Mouse (Mus musculus) gastrocnemius, adult 18-20 months (tissue): ENCODE measurements around the gene Tacc2. TPM values are rescaled to one million over a fixed set of nuclear protein-coding genes. Genes with fewer than 3 reads are reported as not detected.
"Not testable (repeated sequence)": the region's sequence is repeated elsewhere in the genome, so short reads cannot be mapped to it uniquely, and the experiment has no call there.

Source experiments
- DNase-seq: peaks from one replicate; pipeline ENCODE4 v3.0.0; 2021; ENCODE audit warnings: low spot score
- total RNA-seq, 2 experiments: library from RNA; stranded (reverse); gene quantifications; 2 replicates each; pipeline ENCODE4 v1.2.3; 2021

Tacc2 gene
- total RNA-seq, 2 experiments from 2014 or later, result 414 to 460 TPM

DNA sequence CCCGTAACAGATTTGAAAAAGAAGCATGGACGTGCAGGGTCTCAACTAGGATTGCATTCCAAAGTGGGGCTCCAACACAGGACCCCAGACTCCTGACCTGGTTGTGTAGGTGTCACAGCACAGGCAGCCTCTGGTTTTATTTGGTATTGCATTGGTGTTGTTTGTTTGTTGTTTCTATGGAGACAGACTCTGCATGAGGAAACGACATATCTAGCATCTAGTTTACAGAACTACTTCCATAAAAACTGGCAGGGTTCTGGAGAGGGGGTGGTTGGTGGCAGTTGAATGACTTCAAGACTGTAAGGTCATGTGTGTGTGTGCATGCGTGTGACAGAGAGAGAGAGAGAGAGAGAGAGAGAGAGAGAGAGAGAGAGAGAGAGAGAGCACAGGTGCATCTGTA, 70.8 kb downstream of the Tacc2 start:
- no peak for DNase-seq

- DNase-seq, result peak; percentile 67
Measured at GRCm38 (mm10) chr7:130649257-130649656, 72.0 kb downstream of the Tacc2 start.

DNA sequence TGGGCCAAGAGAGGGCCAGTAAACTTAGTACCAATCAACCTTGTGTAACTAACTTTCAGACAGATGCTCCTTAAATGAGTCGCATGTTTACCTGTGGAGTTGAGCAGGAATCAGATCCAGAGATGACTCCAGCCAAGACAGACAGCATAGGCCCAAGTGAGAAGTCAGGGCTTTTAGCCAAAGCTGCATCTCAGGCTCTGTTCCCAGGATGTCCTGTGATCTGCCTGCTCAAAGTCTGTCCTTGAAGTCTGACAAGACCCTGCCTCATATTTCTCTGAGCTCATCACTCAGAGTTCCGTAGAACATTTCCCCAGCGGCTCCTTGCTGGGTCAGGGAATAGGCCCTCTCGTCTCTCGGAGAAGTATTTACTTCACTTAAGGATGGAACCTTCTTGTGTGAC, 73.4 kb downstream of the Tacc2 start:
- DNase-seq, result peak; percentile 71

GRCm38 (mm10) chr7:130653036-130653555, 75.9 kb downstream of the Tacc2 start:
- no peak for DNase-seq

DNA sequence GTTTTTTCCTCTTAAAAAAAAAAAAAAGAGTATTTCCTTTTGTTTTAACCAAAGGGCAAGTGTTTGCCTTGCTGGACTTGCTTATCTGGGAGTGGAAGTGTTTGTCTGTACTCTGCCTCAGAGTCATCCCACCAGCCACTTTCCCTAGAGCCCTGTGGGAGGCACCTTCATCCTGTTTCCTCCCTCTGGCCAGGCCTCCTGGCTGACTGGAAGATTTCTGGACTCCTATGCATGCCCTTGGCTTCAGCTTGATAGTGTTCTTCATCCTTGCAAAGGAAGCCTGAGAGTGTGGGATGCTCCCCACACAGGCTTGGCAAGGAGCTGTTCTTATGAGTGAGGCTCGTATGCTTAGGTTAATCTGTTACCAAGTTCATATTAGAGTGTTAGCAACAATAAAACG, 77.3 kb downstream of the Tacc2 start:
- peak; percentile 50 for DNase-seq

GRCm38 (mm10) chr7:130656965-130657364, 79.7 kb downstream of the Tacc2 start:
- DNase-seq, result no peak

DNA sequence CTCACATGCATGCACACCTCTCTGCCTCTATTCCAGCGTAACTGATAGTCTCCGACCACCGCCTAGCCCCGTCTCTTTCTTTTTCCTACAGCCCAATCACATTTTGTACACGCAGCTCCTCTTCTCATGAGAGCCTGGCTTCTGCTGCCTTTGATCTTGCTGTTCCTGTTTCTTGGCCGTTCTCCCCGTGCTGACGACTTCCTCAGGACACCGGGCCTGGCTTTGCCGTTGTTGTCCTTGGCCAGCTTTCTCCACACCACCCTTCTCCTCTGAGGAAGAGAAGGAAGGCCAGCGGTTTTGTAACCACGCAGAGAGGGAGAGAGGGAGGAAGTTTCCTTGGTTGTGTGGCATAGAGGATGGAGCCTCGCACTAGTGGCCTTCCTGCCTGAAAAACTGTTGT, 80.5 kb downstream of the Tacc2 start:
- DNase-seq, result peak; percentile 92

GRCm38 (mm10) chr7:130659129-130659528, 81.9 kb downstream of the Tacc2 start:
- no peak for DNase-seq

GRCm38 (mm10) chr7:130662250-130662649, 85.0 kb downstream of the Tacc2 start:
- DNase-seq, result no peak

DNA sequence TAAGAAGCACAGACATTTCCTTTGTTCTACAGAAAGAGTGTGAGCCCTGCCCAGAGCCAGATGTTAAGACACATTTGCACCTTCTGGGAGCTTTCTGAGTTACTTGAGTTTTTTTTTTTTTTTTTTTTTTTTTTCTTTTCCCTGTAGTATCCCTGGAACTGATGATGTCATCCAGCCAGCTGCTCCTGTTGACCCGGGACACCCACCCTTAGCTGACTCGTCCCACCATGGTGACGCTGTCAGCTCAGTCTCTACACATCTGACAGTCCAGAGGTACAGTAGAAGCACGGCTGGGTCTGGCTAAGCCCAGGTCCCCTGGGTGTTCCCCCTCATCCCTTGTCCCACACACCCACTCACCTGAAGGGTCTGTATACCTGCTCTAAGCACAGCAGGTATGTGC, 85.6 kb downstream of the Tacc2 start:
- DNase-seq, result no peak

DNA sequence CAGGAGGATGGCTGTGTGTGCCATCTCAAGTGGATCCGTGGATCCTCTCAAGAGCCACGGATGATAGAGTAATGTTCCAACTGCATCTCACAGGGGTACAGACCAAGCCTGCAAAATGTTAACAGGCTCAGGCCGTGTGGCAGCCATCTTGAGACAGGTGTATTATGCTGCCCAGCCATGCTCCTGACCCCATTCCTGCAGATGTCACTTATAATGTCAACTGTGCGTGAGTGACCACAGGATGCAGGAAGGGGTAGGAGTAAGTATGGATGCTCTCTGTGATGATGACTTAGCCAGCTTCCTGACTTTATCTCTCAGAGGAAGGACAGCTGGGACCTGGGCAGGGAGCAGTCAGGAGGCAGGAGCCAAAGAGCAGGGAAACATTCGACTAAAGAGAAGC, 86.8 kb downstream of the Tacc2 start:
- DNase-seq, result no peak

GRCm38 (mm10) chr7:130664629-130665028, 87.4 kb downstream of the Tacc2 start:
- DNase-seq, result no peak

GRCm38 (mm10) chr7:130665358-130665757, 88.1 kb downstream of the Tacc2 start:
- DNase-seq, result no peak

GRCm38 (mm10) chr7:130668013-130668412, 90.8 kb downstream of the Tacc2 start:
- DNase-seq, result not testable (repeated sequence)

- DNase-seq, result no peak
Measured at GRCm38 (mm10) chr7:130668729-130669281, 91.6 kb downstream of the Tacc2 start.

DNA sequence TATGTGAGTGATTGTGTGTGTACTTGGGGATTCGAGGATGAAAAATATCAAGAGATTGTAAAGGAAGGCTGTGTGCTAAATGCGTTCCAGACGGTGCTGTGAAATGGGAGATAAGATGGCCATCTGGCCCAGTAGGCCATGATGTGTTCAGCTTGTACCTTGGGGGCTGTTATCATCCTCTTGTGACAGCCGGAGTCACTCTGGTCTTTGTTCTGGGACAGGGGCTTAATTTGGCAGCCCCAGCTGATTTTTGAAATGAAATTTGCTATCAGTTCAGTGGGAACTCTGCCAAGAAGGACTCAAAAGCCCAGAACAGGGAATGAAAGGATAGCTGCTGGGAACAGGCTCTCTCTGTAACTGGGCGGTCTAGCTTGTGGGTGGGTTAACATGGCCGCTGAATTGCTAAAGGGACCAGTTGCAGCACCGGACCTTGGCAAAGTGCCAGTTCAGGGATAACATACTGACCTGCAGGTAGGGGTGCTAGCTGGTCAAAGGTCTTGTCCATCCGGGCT, 92.2 kb downstream of the Tacc2 start:
- no peak for DNase-seq

DNA sequence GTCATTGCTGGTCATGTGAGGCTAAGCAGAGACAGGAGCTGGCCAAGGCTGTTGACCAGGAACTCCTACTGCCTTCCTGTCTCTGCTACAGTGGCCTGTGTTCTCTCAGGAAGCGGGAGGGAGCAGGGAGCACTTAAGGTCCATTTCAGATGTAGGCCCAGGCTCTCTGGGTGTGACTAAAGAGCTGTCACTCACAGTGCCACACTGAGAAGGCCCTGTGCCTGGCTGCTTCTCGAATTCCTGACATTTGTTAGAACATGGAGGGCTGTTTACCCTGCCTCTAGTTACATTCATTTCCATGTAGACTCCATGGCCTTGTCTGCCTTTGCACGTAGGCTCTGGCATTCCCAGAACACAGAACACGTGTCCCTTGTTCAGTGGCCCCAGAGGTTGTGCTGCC, 93.1 kb downstream of the Tacc2 start:
- DNase-seq, result no peak

- peak; percentile 89 for DNase-seq
Measured at GRCm38 (mm10) chr7:130671301-130671700, 94.1 kb downstream of the Tacc2 start.

DNA sequence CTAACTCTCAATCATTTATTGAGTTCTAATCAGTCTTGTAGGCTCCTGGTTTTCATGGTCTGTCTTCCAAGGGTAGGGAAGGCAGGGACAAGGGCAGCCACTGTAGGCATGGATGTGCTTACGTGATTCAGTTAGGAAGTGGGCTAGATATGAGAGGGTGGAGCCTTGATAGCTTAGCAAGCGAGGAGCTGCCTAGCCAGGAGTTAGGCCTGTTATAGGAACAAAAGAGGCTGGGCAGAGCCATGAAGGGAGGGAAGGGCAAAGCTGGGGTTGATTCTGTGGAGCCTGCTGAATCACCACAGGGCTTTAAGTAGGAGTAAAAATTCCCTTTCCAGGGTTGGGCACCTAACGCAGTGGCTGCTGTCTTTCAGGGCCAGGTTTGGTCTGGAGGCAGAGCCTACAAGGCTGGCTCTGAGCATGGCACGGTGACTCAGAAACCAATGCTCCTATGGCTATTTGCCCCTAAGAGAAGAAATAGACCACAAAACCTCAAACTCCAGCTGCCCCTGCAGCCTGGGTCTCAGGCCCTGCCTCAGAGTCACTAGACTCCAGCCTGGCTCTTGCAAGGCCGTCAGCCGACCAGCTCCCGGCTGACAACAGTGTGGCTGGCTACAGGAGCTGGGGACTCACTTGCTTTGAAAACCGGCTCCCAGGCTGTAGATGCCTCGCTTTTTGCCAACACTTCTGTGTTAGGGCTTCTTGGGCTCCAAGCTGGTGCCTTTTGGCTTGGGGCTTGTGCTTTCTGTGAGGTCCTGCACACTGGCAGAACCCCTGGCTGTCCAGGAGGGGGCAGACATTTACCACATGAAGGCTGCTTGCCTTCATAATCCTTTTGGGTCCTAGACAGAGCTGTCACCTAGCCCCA, 96.2 kb downstream of the Tacc2 start:
- peak; percentile 54 for DNase-seq

GRCm38 (mm10) chr7:130674526-130674925, 97.3 kb downstream of the Tacc2 start:
- DNase-seq, result no peak

DNA sequence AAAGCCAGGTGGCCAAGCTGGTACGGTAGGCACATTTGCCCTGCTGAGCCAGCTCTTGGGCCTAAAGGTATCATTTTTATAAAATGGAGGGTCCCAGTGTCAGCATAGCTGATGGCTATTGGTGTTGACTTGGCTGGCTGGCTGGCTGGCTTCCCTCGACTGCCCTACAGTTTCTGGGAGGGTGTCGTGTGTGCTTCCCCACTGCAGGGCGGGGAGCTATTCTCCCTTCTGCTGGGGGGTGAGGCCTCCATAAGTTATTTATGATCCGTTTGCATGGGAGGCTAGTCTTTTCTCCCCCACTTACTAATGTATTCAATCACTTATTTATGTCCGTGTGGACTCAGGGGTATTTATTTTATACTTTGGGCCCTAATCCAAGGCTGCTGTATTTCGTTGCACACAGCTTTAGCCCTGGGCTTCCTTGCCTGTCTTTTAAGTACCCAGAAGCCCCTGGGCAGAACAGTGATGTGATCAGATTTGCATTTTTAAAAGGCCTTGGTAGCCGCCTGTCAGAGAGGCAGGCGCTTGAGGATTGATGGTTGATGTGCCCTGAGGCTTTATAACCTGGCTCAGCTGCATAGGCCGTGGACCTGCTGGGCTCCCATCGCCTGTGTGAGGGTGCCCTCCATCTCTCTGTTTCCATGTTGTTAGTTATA, 99.8 kb downstream of the Tacc2 start:
- DNase-seq, result no peak
